In the genomic region with DNA sequence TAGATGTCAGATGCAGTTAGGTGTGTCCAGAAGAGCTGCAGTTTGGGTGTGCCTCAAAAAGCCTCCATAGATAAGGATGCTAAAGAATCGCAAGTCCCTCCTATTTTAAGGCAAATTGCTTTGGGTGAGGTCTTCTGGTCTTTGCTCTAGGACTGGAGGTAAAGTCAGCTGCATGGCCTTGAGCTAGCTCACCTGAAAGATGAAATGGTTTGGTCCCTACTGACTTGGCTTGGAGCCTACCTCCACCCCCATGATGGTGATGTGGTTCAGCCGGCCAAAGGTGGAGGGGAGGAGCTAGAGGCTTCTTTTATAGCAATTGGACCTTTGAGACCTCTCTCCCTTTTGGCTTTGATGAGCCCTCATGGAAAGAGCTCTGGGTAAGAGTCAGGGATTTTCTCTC, we compare ENCODE assay signal across 15 mouse cellular contexts. TPM values are rescaled to one million over a fixed set of nuclear protein-coding genes. Genes with fewer than 3 reads are reported as not detected.
DNase-seq lines count a peak whose midpoint lies in the region; ATAC-seq lines count a peak whose summit lies in the region.
"Had no signal": no experiment of that assay in that cellular context is flagged by ENCODE, and none has a peak within 500 bp of the region (broad histone marks: within the 10 kb centered on the region; RNA-seq: fewer than 3 reads in every experiment).

No protein-coding gene starts in this region.

- ATAC-seq in intestine, embryonic 14.5 days (replicated peaks; ENCODE audit: low FRiP score, low TSS enrichment, low read depth): no peak
- ATAC-seq in megakaryocyte progenitor cell, adult 5-6 weeks (replicated peaks; ENCODE audit: poor library complexity): peak; percentile 74
- no peak for ATAC-seq in forebrain, embryonic 12.5 days (ENCODE audit: low FRiP score)
- ATAC-seq: Patski had no signal

- no peaks in the 10 kb centered on the region for H3K36me3 ChIP-seq in intestine, embryonic 14.5 days (ENCODE audit: control insufficient read depth, insufficient read depth, low read length)
- H3K36me3 ChIP-seq in forebrain, embryonic 12.5 days (replicated peaks): no peaks in the 10 kb centered on the region
- H3K36me3 ChIP-seq: hindbrain, embryonic 15.5 days had no signal

- WGBS in intestine, embryonic 14.5 days: 61% methylated on average over 2 of the region's 2 CpGs
- WGBS in forebrain, embryonic 12.5 days: 80% methylated on average over 2 of the region's 2 CpGs

- no peaks in the 10 kb centered on the region for H3K27me3 ChIP-seq in intestine, embryonic 14.5 days (replicated peaks; ENCODE audit: control insufficient read depth, insufficient read depth, low read length)
- peaks cover 4% of the 10 kb centered on the region; the same call in 1 of the 2 replicates for H3K27me3 ChIP-seq in forebrain, embryonic 12.5 days
- H3K27me3 ChIP-seq: hindbrain, embryonic 15.5 days; Patski had no signal

- no peak overlapping the region for H3K9ac ChIP-seq in intestine, embryonic 14.5 days (ENCODE audit: low read length)
- no peak overlapping the region for H3K9ac ChIP-seq in forebrain, embryonic 12.5 days
- H3K9ac ChIP-seq: hindbrain, embryonic 15.5 days had no signal

- H3K4me3 ChIP-seq in intestine, embryonic 14.5 days (ENCODE audit: low read depth, low read length): no peak overlapping the region
- H3K4me3 ChIP-seq in forebrain, embryonic 12.5 days (replicated peaks): no peak overlapping the region
- H3K4me3 ChIP-seq: hindbrain, embryonic 15.5 days had no signal

- no peak overlapping the region for H3K4me2 ChIP-seq in intestine, embryonic 14.5 days (ENCODE audit: low read length)
- no peak overlapping the region for H3K4me2 ChIP-seq in forebrain, embryonic 12.5 days
- H3K4me2 ChIP-seq: hindbrain, embryonic 15.5 days; midbrain, embryonic 11.5 days had no signal

- H3K27ac ChIP-seq in intestine, embryonic 14.5 days (ENCODE audit: low read depth): no peak overlapping the region
- no peak overlapping the region for H3K27ac ChIP-seq in forebrain, embryonic 12.5 days
- H3K27ac ChIP-seq: hindbrain, embryonic 15.5 days had no signal

- peak; percentile 94 for DNase-seq in ZHBTc4 (ENCODE audit: low read depth, low spot score)
- peak; percentile 67 for DNase-seq in intestine, embryonic 14.5 days (ENCODE audit: low spot score)
- DNase-seq in kidney, postnatal 36 days: peak; percentile 59 to 65
- DNase-seq in layer of hippocampus, postnatal 25 days (ENCODE audit: extremely low spot score in 1 of 2, low spot score in 1 of 2): no peak
- no peak for DNase-seq in layer of hippocampus, adult 18-20 months (ENCODE audit: low spot score in 2 of 2)
- DNase-seq: adrenal gland, adult 2 months; cerebellum, postnatal 10 days; heart, adult 11 months; lung, postnatal 10 days; thymus, postnatal 14 days had no signal

- H3K4me1 ChIP-seq in intestine, embryonic 14.5 days (replicated peaks; ENCODE audit: control insufficient read depth, insufficient read depth, low read length): no peaks in the 10 kb centered on the region
- no peaks in the 10 kb centered on the region for H3K4me1 ChIP-seq in forebrain, embryonic 12.5 days
- H3K4me1 ChIP-seq: hindbrain, embryonic 15.5 days had no signal

- H3K9me3 ChIP-seq in intestine, embryonic 14.5 days (ENCODE audit: control insufficient read depth, low read length): no peaks in the 10 kb centered on the region
- H3K9me3 ChIP-seq in forebrain, embryonic 12.5 days: no peaks in the 10 kb centered on the region
- H3K9me3 ChIP-seq: hindbrain, embryonic 15.5 days had no signal

RNA-seq across cellular contexts. Expression of gene Atp13a3, which starts 1.7 kb away (rescaled TPM):
- polyA plus RNA-seq in intestine, embryonic 14.5 days (2014; fragmentation: Nextera tagmentation; extraction: Ambion mirVana): 23.5 and 28.3 TPM in 2 replicates
- total RNA-seq in megakaryocyte progenitor cell, adult 5-6 weeks (2015): 121 and 143 TPM in 2 replicates
- total RNA-seq in megakaryocyte progenitor cell, adult 5-6 weeks (2017): 70.9 and 100 TPM in 2 replicates
- total RNA-seq in layer of hippocampus, postnatal 25 days (2021): 10 to 100 TPM; 66.3 to 75.4 TPM
- total RNA-seq in layer of hippocampus, adult 18-20 months (2021): 10 to 100 TPM; 71.5 to 72.9 TPM
- polyA plus RNA-seq in forebrain, embryonic 12.5 days (2016; fragmentation: Nextera tagmentation; extraction: Ambion mirVana): 12.9 and 15.8 TPM in 2 replicates

Comparison
In these comparisons a context has a peak if more than half of its experiments do, and no peak if none do; other contexts are left out.
1. DNase-seq: peak in ZHBTc4 (single experiment), intestine, embryonic 14.5 days (single experiment) and kidney, postnatal 36 days (2 of 2); none in layer of hippocampus, postnatal 25 days (0 of 2) and layer of hippocampus, adult 18-20 months (0 of 2).